Mouse (Mus musculus): Measurements from ENCODE around the gene Wdr81. TPM values are rescaled to one million over a fixed set of nuclear protein-coding genes. Genes with fewer than 3 reads are reported as not detected.

Gene Wdr81
- polyA plus RNA-seq, 1 experiment from 2014 or later, result 7.6 TPM

DNA sequence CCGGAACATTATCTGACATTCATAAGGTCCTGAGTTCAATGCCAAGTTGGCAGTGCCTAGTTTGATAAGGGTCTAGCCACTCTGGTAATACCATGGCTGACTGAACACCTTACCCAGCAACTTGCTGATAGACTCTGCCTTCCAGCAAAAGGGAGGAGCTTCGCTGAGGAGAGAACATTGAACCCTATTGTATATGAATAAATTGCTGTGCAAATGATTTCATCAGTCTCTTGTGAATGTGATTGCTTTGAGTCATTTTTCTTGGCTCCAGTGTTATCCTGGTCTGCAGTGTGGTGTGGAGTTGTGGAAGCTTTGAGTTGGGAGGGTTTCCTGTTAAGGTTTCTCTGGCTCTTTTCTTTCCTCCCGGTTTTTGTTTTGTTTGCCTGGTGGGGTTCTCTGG is 16.2 kb upstream of the Wdr81 start:
- no peaks in the 10 kb centered on the region for H3K9me3 ChIP-seq (replicated peaks; ENCODE audit: control insufficient read depth, low read length, poor library complexity, severe bottlenecking)
- H3K4me2 ChIP-seq (ENCODE audit: low read length), result no peak overlapping the region
- H3K27me3 ChIP-seq (ENCODE audit: control insufficient read depth, insufficient read depth, low read depth, low read length), result peaks cover 3% of the 10 kb centered on the region
- no peak overlapping the region for H3K4me3 ChIP-seq (ENCODE audit: low read depth, low read length)
- 77% methylated on average over 3 of the region's 3 CpGs for WGBS
- no peak for ATAC-seq
- H3K27ac ChIP-seq (ENCODE audit: low read length), result no peak overlapping the region
- H3K36me3 ChIP-seq (ENCODE audit: control insufficient read depth, insufficient read depth, low read length), result peaks cover 2% of the 10 kb centered on the region
- H3K9ac ChIP-seq (ENCODE audit: low read depth, low read length), result no peak overlapping the region
- peaks cover 4% of the 10 kb centered on the region; the same call in 1 of the 2 replicates for H3K4me1 ChIP-seq (ENCODE audit: control insufficient read depth, insufficient read depth, low read length)

DNA sequence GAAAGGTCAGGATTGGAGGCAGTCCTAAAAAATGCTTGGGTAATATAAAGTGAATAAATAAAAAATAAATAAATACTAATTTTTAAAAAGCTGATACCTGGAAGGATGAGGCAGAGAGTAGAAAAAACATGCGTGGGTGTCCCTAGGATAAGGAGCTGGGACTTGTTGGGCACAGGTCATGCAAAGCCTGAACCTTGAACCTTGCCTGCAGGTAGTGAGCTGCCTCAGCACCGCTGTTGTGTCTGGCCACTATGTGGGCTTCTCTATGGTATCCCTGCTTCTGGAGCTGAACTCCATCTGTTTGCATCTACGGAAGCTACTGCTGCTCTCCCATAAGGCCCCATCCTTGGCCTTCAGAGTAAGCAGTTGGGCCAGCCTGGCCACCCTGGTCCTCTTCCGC is 14.7 kb upstream of the Wdr81 start:
- WGBS, result 91% methylated on average over 4 of the region's 4 CpGs
- peaks cover 11% of the 10 kb centered on the region for H3K36me3 ChIP-seq (ENCODE audit: control insufficient read depth, insufficient read depth, low read length)
- no peaks in the 10 kb centered on the region for H3K9me3 ChIP-seq (replicated peaks; ENCODE audit: control insufficient read depth, low read length, poor library complexity, severe bottlenecking)
- H3K9ac ChIP-seq (ENCODE audit: low read depth, low read length), result no peak overlapping the region
- peaks cover 3% of the 10 kb centered on the region for H3K27me3 ChIP-seq (ENCODE audit: control insufficient read depth, insufficient read depth, low read depth, low read length)
- ATAC-seq, result no peak
- no peak overlapping the region for H3K4me3 ChIP-seq (ENCODE audit: low read depth, low read length)
- no peak overlapping the region for H3K4me2 ChIP-seq (ENCODE audit: low read length)
- H3K27ac ChIP-seq (ENCODE audit: low read length), result no peak overlapping the region
- H3K4me1 ChIP-seq (ENCODE audit: control insufficient read depth, insufficient read depth, low read length), result peaks cover 4% of the 10 kb centered on the region; the same call in 1 of the 2 replicates

DNA sequence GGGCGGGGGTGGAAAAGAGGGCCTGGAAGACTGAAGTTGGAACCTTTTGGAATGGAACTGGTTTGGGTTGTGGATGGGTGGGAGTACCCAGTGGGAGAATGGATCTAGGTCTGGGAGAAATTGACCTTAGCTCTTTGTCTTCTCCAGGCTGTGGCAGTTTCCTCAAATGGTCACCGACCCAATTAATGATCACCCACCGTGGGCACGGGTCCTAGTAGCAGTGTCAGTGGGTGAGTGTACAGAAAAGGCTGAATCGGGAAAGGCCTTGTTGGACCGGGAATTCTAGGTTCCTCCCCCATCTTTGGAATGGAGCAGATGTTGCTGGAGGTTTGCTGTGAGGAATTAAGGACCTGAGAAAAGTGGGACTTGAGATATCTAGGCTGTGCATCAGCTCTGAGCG is 13.9 kb upstream of the Wdr81 start:
- 70% methylated on average over 7 of the region's 7 CpGs for WGBS
- no peak overlapping the region for H3K9ac ChIP-seq (ENCODE audit: low read depth, low read length)
- no peaks in the 10 kb centered on the region for H3K9me3 ChIP-seq (replicated peaks; ENCODE audit: control insufficient read depth, low read length, poor library complexity, severe bottlenecking)
- H3K27ac ChIP-seq (ENCODE audit: low read length), result no peak overlapping the region
- peak overlapping the region; percentile 48 for H3K4me2 ChIP-seq (ENCODE audit: low read length)
- H3K4me1 ChIP-seq (ENCODE audit: control insufficient read depth, insufficient read depth, low read length), result peaks cover 4% of the 10 kb centered on the region; the same call in 1 of the 2 replicates
- no peak overlapping the region for H3K4me3 ChIP-seq (ENCODE audit: low read depth, low read length)
- H3K36me3 ChIP-seq (ENCODE audit: control insufficient read depth, insufficient read depth, low read length), result peaks cover 11% of the 10 kb centered on the region
- ATAC-seq, result no peak
- H3K27me3 ChIP-seq (ENCODE audit: control insufficient read depth, insufficient read depth, low read depth, low read length), result peaks cover 3% of the 10 kb centered on the region

DNA sequence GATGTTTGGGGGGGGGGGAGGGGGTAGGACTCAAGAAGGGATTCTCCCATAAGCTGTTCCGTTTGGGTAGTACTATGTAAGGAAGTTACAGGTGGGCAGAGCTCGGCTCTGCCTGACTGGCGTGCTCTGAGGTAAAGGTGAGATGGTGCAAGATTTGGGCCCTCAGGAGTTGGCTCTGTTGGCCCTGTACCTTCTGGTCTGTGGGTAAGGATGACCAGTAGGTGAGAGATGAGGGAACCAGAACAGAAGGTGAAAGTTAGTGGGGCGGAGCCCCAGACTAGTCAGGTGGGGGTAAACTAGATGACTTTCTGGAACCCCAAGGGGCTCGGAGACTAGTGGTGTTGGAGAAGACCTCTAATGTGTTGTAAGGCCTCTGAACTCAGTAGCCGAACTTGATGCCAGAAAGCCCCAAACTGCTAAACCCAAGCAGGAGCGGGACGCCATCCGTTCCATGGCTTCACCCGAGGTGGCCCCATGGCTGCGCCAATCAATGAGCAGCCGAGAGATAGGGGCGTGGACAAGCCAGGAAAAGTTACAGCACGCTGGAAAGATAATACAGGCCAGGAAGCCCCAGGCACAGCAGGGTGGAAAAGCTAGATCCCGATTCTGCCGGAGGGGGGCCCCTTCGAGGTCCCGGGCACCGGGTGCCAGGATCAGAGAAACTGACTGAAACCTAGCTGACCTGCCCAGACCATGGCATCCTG is 13.1 kb upstream of the Wdr81 start:
- no peak overlapping the region for H3K27ac ChIP-seq (ENCODE audit: low read length)
- H3K9ac ChIP-seq (ENCODE audit: low read depth, low read length), result peak overlapping the region; percentile 44; the same call in 1 of the 2 replicates
- H3K4me1 ChIP-seq (ENCODE audit: control insufficient read depth, insufficient read depth, low read length), result peaks cover 10% of the 10 kb centered on the region
- H3K9me3 ChIP-seq (replicated peaks; ENCODE audit: control insufficient read depth, low read length, poor library complexity, severe bottlenecking), result no peaks in the 10 kb centered on the region
- H3K4me2 ChIP-seq (ENCODE audit: low read length), result peak overlapping the region; percentile 48
- no peak for ATAC-seq
- peaks cover 11% of the 10 kb centered on the region for H3K36me3 ChIP-seq (ENCODE audit: control insufficient read depth, insufficient read depth, low read length)
- peak overlapping the region; percentile 18 for H3K4me3 ChIP-seq (ENCODE audit: low read depth, low read length)
- H3K27me3 ChIP-seq (ENCODE audit: control insufficient read depth, insufficient read depth, low read depth, low read length), result peaks cover 5% of the 10 kb centered on the region
- 17% methylated on average over 19 of the region's 19 CpGs for WGBS

DNA sequence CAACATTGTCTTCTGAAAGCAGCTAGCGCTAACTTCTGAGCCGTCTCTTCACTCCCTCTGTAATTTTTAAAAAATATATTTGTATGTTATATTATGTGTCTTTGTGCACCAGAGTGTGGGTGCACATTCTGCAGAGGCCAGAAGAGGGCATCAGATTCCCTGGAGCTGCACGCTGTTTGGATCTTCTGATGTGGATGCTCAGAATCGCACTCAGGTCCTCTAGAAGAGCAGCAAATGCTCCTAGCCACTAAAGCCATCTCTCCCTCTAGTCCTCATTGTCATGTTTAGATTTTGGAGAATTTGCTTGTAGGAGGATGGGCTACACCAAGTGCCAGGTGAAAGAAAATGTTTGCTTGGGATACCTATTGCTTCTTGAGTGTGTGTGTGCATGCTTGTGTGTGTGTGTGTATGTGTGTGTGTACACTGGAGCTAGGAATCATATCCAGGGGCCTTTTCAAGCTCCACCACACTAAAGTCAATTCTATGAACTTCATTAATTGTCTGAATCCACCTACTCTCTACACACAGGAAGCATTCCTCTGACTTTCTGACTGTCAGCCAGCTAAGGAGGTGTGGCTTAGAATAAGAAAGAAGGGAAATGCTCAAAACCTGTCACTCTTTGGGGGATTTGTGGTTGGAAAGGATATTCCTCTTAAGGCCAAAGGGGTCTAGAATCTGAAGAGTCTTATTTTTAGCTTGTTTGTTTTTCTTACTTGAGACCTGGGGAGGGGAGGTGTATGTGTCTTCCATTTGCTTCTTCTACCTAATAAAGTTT is 12.4 kb upstream of the Wdr81 start:
- Histone ChIP-seq H3K4me3 (ENCODE audit: low read depth, low read length) (no peak overlapping the region), H3K4me1 (ENCODE audit: control insufficient read depth, insufficient read depth, low read length) (peaks cover 17% of the 10 kb centered on the region), H3K9ac (ENCODE audit: low read depth, low read length) (no peak overlapping the region), H3K9me3 (replicated peaks; ENCODE audit: control insufficient read depth, low read length, poor library complexity, severe bottlenecking) (no peaks in the 10 kb centered on the region), H3K36me3 (ENCODE audit: control insufficient read depth, insufficient read depth, low read length) (peaks cover 11% of the 10 kb centered on the region), H3K27me3 (ENCODE audit: control insufficient read depth, insufficient read depth, low read depth, low read length) (peaks cover 5% of the 10 kb centered on the region), H3K4me2 (ENCODE audit: low read length) (no peak overlapping the region), H3K27ac (ENCODE audit: low read length) (no peak overlapping the region)
- WGBS, result 97% methylated on average over 4 of the region's 4 CpGs
- ATAC-seq, result no peak

DNA sequence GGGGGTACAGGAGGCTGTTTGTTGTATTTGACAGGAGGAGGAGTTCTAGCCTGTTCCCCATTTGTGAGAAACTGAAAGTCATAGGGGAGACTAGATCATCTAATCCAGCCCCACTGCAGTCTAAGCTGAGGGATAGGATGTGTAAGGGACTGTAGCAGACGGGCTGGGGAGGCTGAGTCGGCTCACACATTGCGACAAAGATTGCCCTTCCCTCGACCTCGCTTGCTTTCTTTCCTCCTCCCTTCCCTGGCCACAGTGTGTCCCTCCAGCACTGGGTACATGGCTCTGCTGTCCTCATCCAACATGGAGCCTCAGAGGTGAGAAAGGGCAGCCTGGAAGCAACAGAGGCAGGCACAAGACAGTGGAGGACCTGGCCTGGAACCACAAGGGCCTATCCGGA is 10.5 kb upstream of the Wdr81 start:
- H3K27me3 ChIP-seq (ENCODE audit: control insufficient read depth, insufficient read depth, low read depth, low read length), result peaks cover 5% of the 10 kb centered on the region
- H3K36me3 ChIP-seq (ENCODE audit: control insufficient read depth, insufficient read depth, low read length), result peaks cover 11% of the 10 kb centered on the region
- no peak overlapping the region for H3K27ac ChIP-seq (ENCODE audit: low read length)
- H3K9me3 ChIP-seq (replicated peaks; ENCODE audit: control insufficient read depth, low read length, poor library complexity, severe bottlenecking), result no peaks in the 10 kb centered on the region
- H3K9ac ChIP-seq (ENCODE audit: low read depth, low read length), result no peak overlapping the region
- WGBS, result 90% methylated on average over 6 of the region's 6 CpGs
- no peak for ATAC-seq
- no peak overlapping the region for H3K4me2 ChIP-seq (ENCODE audit: low read length)
- no peak overlapping the region for H3K4me3 ChIP-seq (ENCODE audit: low read depth, low read length)
- H3K4me1 ChIP-seq (ENCODE audit: control insufficient read depth, insufficient read depth, low read length), result peaks cover 22% of the 10 kb centered on the region

DNA sequence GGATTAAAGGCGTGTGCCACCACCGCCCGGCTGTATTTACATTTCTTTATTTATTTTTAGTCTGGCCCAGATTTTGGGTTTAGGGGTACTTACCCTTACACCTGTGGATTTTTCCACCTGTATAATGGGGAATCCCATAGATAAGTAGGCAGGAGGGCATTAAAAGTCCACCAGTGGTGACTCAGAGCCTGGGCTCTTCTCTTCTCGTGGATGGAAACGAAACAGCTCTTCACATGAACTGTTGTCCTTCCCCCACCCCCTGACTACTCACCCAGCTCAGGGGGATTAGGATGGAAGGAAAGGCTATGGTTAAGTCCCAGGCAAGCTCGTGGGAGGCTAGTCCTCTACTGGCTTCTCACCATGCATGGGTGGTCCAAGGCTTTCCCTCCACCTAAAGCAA is 9.9 kb upstream of the Wdr81 start:
- H3K9me3 ChIP-seq (replicated peaks; ENCODE audit: control insufficient read depth, low read length, poor library complexity, severe bottlenecking), result no peaks in the 10 kb centered on the region
- no peak overlapping the region for H3K4me2 ChIP-seq (ENCODE audit: low read length)
- WGBS, result 86% methylated on average over 6 of the region's 6 CpGs
- H3K36me3 ChIP-seq (ENCODE audit: control insufficient read depth, insufficient read depth, low read length), result peaks cover 11% of the 10 kb centered on the region
- peaks cover 5% of the 10 kb centered on the region for H3K27me3 ChIP-seq (ENCODE audit: control insufficient read depth, insufficient read depth, low read depth, low read length)
- no peak overlapping the region for H3K9ac ChIP-seq (ENCODE audit: low read depth, low read length)
- peaks cover 27% of the 10 kb centered on the region for H3K4me1 ChIP-seq (ENCODE audit: control insufficient read depth, insufficient read depth, low read length)
- H3K27ac ChIP-seq (ENCODE audit: low read length), result no peak overlapping the region
- no peak overlapping the region for H3K4me3 ChIP-seq (ENCODE audit: low read depth, low read length)
- no peak for ATAC-seq

DNA sequence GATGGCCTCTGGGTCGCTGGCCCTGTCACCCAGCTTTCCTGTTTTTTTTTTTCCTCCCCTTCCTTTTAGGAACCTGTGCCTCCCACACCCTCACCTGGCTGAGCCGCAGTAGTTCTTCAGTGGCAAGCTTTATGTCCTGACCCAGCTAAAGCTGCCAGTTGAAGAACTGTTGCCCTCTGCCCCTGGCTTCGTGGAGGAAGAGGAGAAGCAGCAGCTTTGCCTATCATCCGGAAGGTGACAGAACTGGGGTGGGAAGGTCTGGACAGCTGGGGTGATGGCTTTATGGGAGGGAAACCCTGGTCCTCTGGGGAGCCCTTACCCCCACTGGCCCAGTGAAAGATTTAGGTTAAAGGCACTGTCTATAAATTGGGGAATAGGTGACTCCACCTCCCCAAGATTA is 9.1 kb upstream of the Wdr81 start:
- Histone ChIP-seq H3K27ac (ENCODE audit: low read length) (no peak overlapping the region), H3K27me3 (ENCODE audit: control insufficient read depth, insufficient read depth, low read depth, low read length) (peaks cover 5% of the 10 kb centered on the region), H3K4me1 (ENCODE audit: control insufficient read depth, insufficient read depth, low read length) (peaks cover 27% of the 10 kb centered on the region), H3K4me3 (ENCODE audit: low read depth, low read length) (no peak overlapping the region), H3K36me3 (ENCODE audit: control insufficient read depth, insufficient read depth, low read length) (peaks cover 11% of the 10 kb centered on the region), H3K4me2 (ENCODE audit: low read length) (no peak overlapping the region), H3K9ac (ENCODE audit: low read depth, low read length) (no peak overlapping the region), H3K9me3 (replicated peaks; ENCODE audit: control insufficient read depth, low read length, poor library complexity, severe bottlenecking) (no peaks in the 10 kb centered on the region)
- 80% methylated on average over 4 of the region's 4 CpGs for WGBS
- no peak for ATAC-seq

DNA sequence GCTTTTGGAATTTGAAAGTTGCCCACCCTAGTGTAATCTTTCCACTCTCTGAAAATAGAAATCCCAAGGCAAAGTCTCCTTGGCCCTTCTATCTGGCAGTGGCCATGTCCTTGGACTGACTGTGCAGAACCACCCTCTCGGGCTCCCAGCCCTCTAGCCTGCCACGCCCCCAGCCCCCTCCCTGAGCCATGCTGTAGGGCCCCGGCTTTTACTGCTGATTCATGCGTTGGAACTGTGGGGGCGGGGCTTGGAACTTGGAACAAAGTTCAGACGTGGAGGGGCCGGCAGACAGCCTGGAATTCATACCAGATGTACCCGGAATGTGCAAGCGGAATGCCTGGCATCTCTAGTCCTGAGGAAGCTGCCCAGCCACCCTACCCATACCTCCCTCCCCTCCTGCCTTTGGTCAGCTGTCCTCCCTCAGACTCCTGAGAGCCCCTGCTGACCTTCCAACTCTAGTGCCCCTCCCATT is 8.4 kb upstream of the Wdr81 start:
- Histone ChIP-seq H3K27me3 (ENCODE audit: control insufficient read depth, insufficient read depth, low read depth, low read length) (peaks cover 2% of the 10 kb centered on the region), H3K9me3 (replicated peaks; ENCODE audit: control insufficient read depth, low read length, poor library complexity, severe bottlenecking) (no peaks in the 10 kb centered on the region), H3K36me3 (ENCODE audit: control insufficient read depth, insufficient read depth, low read length) (peaks cover 11% of the 10 kb centered on the region), H3K4me3 (ENCODE audit: low read depth, low read length) (peak overlapping the region; percentile 88), H3K9ac (ENCODE audit: low read depth, low read length) (no peak overlapping the region), H3K4me1 (ENCODE audit: control insufficient read depth, insufficient read depth, low read length) (peaks cover 25% of the 10 kb centered on the region), H3K27ac (ENCODE audit: low read length) (no peak overlapping the region), H3K4me2 (ENCODE audit: low read length) (peak overlapping the region; percentile 99)
- WGBS, result 5% methylated on average over 9 of the region's 9 CpGs
- ATAC-seq, result no peak

Measured in midbrain, embryonic 16.5 days (tissue).